Mouse (Mus musculus): ENCODE results near the gene Plch2.

DNA sequence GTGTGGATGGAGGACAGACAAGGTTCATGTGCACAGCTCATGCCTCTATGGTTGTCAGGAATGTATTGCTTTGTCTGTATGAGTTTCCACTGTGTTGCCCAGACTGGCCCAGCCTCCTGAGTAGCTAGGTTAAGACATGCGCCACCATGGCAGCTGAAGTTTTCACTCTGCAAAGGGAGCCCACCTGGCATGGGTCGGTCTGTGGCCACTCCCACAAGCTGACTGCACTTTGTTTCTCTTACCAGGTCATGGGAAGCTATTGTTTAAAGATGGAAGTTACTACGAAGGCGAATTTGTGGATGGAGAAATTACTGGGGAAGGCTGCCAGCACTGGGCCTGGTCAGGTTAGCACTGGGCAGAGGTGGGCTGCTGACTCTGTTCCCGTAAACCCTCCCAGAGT lies 32.7 kb upstream of the Plch2 start:
- TF ChIP-seq CTCF (IDR thresholded peaks at IDR 0.05; ENCODE audit: low read depth) (no peak), EP300 (optimal IDR thresholded peaks at IDR 0.05) (no peak)

Measured in stomach, postnatal 0 days (tissue).